Mouse (Mus musculus): ENCODE results near the gene Itgal. TPM values are rescaled to one million over a fixed set of nuclear protein-coding genes. Genes with fewer than 3 reads are reported as not detected.
A peak's percentile ranks its signal among the peaks of the same experiment; 100 is the strongest.
"Not testable (repeated sequence)": the region's sequence is repeated elsewhere in the genome, so short reads cannot be mapped to it uniquely, and the experiment has no call there.

The Itgal gene
- polyA plus RNA-seq, 1 experiment = 21.5 TPM

DNA sequence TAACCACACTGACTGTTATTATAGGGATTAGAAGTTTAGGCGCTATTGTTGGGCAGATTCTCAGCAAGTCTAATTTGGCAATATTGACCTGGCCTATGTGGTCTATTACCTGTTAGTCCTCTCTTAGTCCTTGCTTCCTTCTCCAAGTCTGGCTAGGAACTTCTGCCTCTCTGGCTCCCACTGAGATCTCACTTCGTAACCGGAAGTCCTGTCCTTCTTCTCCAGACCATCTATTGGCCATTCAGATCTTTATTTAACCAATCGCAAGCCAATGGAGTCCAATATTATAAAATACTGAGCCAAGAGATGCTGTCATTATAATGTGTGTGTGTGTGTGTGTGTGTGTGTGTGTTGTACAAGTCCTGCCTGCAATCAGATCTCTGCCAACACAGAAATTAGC is 68.1 kb downstream of the Itgal start:
- Histone ChIP-seq H3K9me3 (0 out of 2 replicates have a peak, but pooled peaks cover 5% of the 10 kb centered on the region), H3K4me1 (peaks cover 18% of the 10 kb centered on the region), H3K27me3 (replicated peaks) (peaks cover 23% of the 10 kb centered on the region), H3K36me3 (replicated peaks; ENCODE audit: low read length) (no peaks in the 10 kb centered on the region), H3K4me3 (replicated peaks) (no peak overlapping the region)
- TF ChIP-seq GATA1 (IDR thresholded peaks at IDR 0.05; ENCODE audit: borderline replicate concordance, low read length) (no peak), FLI1 (IDR thresholded peaks at IDR 0.05; ENCODE audit: low read length) (no peak)

DNA sequence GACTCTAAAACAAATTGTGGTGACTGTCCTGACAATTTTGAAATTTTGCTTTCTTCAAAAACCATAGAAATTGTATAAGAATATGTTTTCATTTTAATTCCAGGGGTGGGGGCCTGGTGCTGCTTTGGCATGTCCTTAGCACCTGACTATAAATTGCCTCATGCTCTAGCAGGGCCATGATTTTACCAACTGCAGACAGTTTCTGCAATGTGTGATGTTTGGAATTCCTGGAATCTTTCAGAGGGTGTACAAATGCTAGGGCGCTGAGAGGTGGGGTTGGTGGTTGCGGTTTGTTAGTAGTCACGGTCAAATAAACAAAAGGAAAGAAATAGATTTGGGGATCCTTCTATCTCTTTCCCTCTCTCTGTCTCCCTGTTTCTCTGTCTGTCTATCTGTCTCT is 70.2 kb downstream of the Itgal start:
- Histone ChIP-seq H3K4me1 (peaks cover 24% of the 10 kb centered on the region), H3K36me3 (replicated peaks; ENCODE audit: low read length) (no peaks in the 10 kb centered on the region), H3K4me3 (replicated peaks) (no peak overlapping the region), H3K9me3 (0 out of 2 replicates have a peak, but pooled peaks cover 5% of the 10 kb centered on the region), H3K27me3 (replicated peaks) (peaks cover 12% of the 10 kb centered on the region)
- no peak for TF ChIP-seq FLI1 (IDR thresholded peaks at IDR 0.05; ENCODE audit: low read length)
- no peak for TF ChIP-seq GATA1 (IDR thresholded peaks at IDR 0.05; ENCODE audit: borderline replicate concordance, low read length)

DNA sequence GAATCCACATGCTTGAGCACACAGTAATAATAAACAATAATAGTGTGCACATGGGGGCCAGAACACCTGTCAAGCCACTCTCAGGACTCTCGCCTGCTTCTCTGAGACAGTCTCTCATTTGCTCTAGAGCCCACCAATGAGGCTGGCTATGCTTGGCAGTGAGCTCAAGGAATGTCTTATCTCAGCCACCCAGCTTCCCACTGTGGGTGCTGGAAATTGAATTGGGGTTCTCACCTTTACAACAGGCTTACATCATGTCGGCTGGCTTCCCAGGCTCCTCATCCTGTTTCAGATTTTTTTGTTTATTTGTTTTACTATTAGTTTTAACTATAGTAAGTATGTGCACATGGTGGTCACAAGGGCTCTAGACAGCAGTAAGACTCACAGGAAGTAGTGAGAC is 75.2 kb downstream of the Itgal start:
- Histone ChIP-seq H3K27me3 (replicated peaks) (peaks cover 2% of the 10 kb centered on the region), H3K9me3 (0 out of 2 replicates have a peak, but pooled peaks cover 5% of the 10 kb centered on the region), H3K4me1 (peaks cover 32% of the 10 kb centered on the region), H3K36me3 (replicated peaks; ENCODE audit: low read length) (peaks cover 8% of the 10 kb centered on the region), H3K4me3 (replicated peaks) (no peak overlapping the region)
- TF ChIP-seq GATA1 (IDR thresholded peaks at IDR 0.05; ENCODE audit: borderline replicate concordance, low read length) (no peak), FLI1 (IDR thresholded peaks at IDR 0.05; ENCODE audit: low read length) (no peak)

DNA sequence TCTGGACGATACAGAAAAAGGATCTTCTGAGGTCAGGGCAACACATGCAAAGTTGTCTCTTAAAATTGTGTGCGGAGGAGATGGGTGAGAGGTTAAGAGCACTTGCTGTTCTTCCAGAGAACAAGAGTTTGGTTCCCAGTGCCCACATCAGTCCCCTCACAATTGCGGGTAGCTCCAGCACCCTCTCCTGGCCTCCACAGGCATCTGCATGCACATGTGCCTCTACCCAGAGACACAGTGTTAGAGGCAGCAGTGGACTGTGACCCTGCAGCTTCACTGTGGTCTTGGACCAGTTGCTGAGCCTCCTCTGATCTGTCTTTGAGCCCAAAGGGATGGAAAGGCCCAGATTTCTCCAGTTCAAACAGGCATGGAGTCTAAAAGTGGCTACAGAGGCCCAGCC is 75.8 kb downstream of the Itgal start:
- peaks cover 30% of the 10 kb centered on the region for H3K4me1 ChIP-seq
- H3K4me3 ChIP-seq (replicated peaks); H3K36me3 ChIP-seq (replicated peaks; ENCODE audit: low read length); H3K27me3 ChIP-seq (replicated peaks); H3K9me3 ChIP-seq: not testable (repeated sequence)

DNA sequence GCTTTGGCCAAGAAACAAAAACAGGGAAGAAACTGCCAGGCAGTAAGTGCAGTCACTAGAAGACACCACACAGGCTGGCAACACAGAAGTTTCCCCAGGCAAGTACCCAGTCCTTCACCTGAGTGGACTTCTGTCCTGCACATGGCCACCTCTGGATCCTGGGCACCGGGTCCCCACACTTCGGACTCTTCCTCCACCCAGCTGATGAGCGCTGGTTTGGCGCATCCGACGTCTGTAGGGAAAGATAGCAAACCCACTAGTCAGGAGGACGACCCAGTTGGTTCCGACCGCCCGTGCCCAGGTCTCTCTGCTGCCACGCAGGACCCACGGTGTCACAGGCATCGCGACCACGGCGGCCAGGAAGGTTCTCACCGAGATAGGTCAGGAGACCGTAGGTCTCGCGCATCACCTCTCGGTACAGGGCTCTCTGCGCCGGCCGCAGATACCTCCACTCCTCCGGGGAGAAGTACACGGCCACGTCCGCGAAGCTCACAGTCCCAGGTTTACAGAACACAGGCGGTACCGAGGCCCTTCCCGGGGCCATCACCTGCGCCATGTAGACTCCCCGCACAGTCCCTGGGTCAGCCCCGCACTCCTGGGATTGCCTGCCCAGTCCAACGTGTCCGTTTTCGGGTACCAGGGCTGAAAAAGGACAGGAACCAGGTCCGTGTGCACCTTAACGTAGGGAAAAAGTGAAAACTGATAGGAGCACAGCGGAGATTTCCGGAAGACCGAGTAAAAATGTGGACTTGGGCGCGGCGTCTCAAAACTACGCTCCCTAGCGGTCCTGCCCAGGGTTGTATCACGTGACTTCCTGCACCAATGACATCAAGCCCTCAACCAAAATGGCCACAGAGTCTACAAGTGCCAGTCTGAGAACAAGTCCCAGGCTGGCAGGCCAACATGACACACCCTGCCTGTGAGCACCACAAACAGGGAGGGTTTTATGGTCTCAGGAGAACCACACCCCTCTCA is 79.5 kb downstream of the Itgal start, which contains the start of gene Zfp747:
TSS of gene Zfp747 (minus strand) at position 780 of the 975 bp plus-strand sequence.
- H3K4me1 ChIP-seq = peaks cover 44% of the 10 kb centered on the region

DNA sequence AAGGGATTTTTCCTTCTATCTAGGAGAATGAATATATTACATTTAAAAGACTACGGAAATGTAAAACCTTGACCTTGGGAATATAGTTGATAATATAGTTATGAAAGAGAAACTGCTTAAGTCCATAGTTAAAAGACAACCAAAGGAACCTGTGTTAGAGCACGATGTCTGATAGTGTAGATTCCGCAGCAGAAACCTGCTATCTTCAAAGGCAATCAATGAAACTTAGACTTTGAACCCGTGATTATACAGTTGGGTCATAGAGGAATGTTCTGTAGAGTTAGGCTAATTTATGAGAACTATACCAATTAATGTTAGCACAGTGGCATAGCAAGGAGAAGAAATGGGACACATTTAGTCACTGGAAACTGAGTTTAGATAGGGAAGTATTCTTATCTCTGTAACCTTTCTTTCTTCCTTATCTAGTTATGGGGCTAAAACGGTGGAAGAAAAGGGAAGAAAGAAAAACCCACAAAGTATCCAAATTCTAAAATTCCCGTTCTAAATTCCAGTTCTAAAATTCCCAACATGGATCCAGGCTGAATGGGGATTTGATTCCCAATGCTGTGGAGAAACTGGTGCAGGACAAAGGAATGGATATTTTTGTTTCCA is 82.4 kb downstream of the Itgal start:
- TF ChIP-seq FLI1 (IDR thresholded peaks at IDR 0.05; ENCODE audit: low read length) = no peak
- no peak for TF ChIP-seq GATA1 (IDR thresholded peaks at IDR 0.05; ENCODE audit: borderline replicate concordance, low read length)
- no peak overlapping the region for H3K4me3 ChIP-seq (replicated peaks)
- H3K36me3 ChIP-seq (replicated peaks; ENCODE audit: low read length) = peaks cover 14% of the 10 kb centered on the region
- H3K4me1 ChIP-seq = peaks cover 28% of the 10 kb centered on the region
- H3K9me3 ChIP-seq = peaks cover 4% of the 10 kb centered on the region
- no peaks in the 10 kb centered on the region for H3K27me3 ChIP-seq (replicated peaks)

More for the DNA sequence above, 79.5 kb downstream of the Itgal start, which contains the start of gene Zfp747:
- not testable (repeated sequence) for H3K27me3 ChIP-seq (replicated peaks); H3K36me3 ChIP-seq (replicated peaks; ENCODE audit: low read length); H3K9me3 ChIP-seq
- H3K4me3 ChIP-seq (replicated peaks) = peak within 1 kb of the TSS; percentile 95

Other genes starting within 250 kb of the Itgal start
- not detected in 2 replicates for gene Zg16, start 208.9 kb upstream of the Itgal start, polyA plus RNA-seq (2012; ENCODE audit: insufficient read depth, low replicate concordance)
- gene AI467606, start 204.9 kb upstream of the Itgal start, polyA plus RNA-seq (2012; ENCODE audit: insufficient read depth, low replicate concordance) = 71.8 and 93.9 TPM in 2 replicates
- gene Qprt, start 174.0 kb upstream of the Itgal start, polyA plus RNA-seq (2012; ENCODE audit: insufficient read depth, low replicate concordance) = not detected in 2 replicates
- 2.2 and 17.4 TPM in 2 replicates for gene Spn, start 158.4 kb upstream of the Itgal start, polyA plus RNA-seq (2012; ENCODE audit: insufficient read depth, low replicate concordance)
- gene Cd2bp2, start 100.2 kb upstream of the Itgal start, polyA plus RNA-seq (2012; ENCODE audit: insufficient read depth, low replicate concordance) = 13.5 and 43.5 TPM in 2 replicates
- gene Tbc1d10b, start 87.8 kb upstream of the Itgal start, polyA plus RNA-seq (2012; ENCODE audit: insufficient read depth, low replicate concordance) = 83.3 and 137 TPM in 2 replicates
- gene Mylpf, start 87.4 kb upstream of the Itgal start, polyA plus RNA-seq (2012; ENCODE audit: insufficient read depth, low replicate concordance) = 4.7 TPM in 1 of 2 replicates, not detected in the other
- 10.8 and 17.3 TPM in 2 replicates for gene Zfp553, start 63.2 kb upstream of the Itgal start, polyA plus RNA-seq (2012; ENCODE audit: insufficient read depth, low replicate concordance)
- gene Sept1, start 63.1 kb upstream of the Itgal start, polyA plus RNA-seq (2012; ENCODE audit: insufficient read depth, low replicate concordance) = 369 and 529 TPM in 2 replicates
- gene Zfp771, start 52.0 kb upstream of the Itgal start, polyA plus RNA-seq (2012; ENCODE audit: insufficient read depth, low replicate concordance) = 85.4 and 270 TPM in 2 replicates
- gene Dctpp1, start 35.6 kb upstream of the Itgal start, polyA plus RNA-seq (2012; ENCODE audit: insufficient read depth, low replicate concordance) = 65.3 and 143 TPM in 2 replicates
- gene Sephs2, start 22.2 kb upstream of the Itgal start, polyA plus RNA-seq (2012; ENCODE audit: insufficient read depth, low replicate concordance) = 32.9 and 41.0 TPM in 2 replicates
- gene Zfp768, start 49.3 kb downstream of the Itgal start, polyA plus RNA-seq (2012; ENCODE audit: insufficient read depth, low replicate concordance) = 21.5 and 31.6 TPM in 2 replicates
- gene Zfp747, start 79.8 kb downstream of the Itgal start, polyA plus RNA-seq (2012; ENCODE audit: insufficient read depth, low replicate concordance) = 0.73 TPM in 1 of 2 replicates, not detected in the other
- 0.07 and 1.7 TPM in 2 replicates for gene 9130019O22Rik, start 90.9 kb downstream of the Itgal start, polyA plus RNA-seq (2012; ENCODE audit: insufficient read depth, low replicate concordance)
- gene E430018J23Rik, start 97.4 kb downstream of the Itgal start, polyA plus RNA-seq (2012; ENCODE audit: insufficient read depth, low replicate concordance) = 5.5 TPM in 1 of 2 replicates, not detected in the other
- gene Zfp764, start 110.6 kb downstream of the Itgal start, polyA plus RNA-seq (2012; ENCODE audit: insufficient read depth, low replicate concordance) = 0.32 TPM in 1 of 2 replicates, not detected in the other
- 12.3 and 25.6 TPM in 2 replicates for gene Zfp688, start 125.8 kb downstream of the Itgal start, polyA plus RNA-seq (2012; ENCODE audit: insufficient read depth, low replicate concordance)
- gene Zfp689, start 152.9 kb downstream of the Itgal start, polyA plus RNA-seq (2012; ENCODE audit: insufficient read depth, low replicate concordance) = 4.4 and 12.0 TPM in 2 replicates
- 83.1 and 177 TPM in 2 replicates for gene Prr14, start 163.4 kb downstream of the Itgal start, polyA plus RNA-seq (2012; ENCODE audit: insufficient read depth, low replicate concordance)
- gene Fbrs, start 182.9 kb downstream of the Itgal start, polyA plus RNA-seq (2012; ENCODE audit: insufficient read depth, low replicate concordance) = 237 and 322 TPM in 2 replicates
- gene Srcap, start 215.7 kb downstream of the Itgal start, polyA plus RNA-seq (2012; ENCODE audit: insufficient read depth, low replicate concordance) = 4.0 and 9.1 TPM in 2 replicates
- gene Gm42715, start 223.3 kb downstream of the Itgal start, polyA plus RNA-seq (2012; ENCODE audit: insufficient read depth, low replicate concordance) = 15.7 and 25.1 TPM in 2 replicates

Data from megakaryocyte, embryonic 14.5 days (primary cell).